Mouse (Mus musculus) limb, embryonic 11.5 days (tissue): Measurements from ENCODE around the gene Fgfr2. TPM values are rescaled to one million over a fixed set of nuclear protein-coding genes. Genes with fewer than 3 reads are reported as not detected.

Experiments used
- ATAC-seq: fragments of 200-750 bp; cut with Nextera tagmentation; 2 replicates; pipeline ENCODE4 v1.8.0; 2017; ENCODE audit warnings: low read depth; ENCODE audit not compliant: insufficient number of reproducible peaks, low FRiP score, low TSS enrichment
- DNase-seq: peaks from one replicate; pipeline ENCODE4 v3.0.0-alpha.2; 2015; ENCODE audit warnings: low spot score
- H3K27ac ChIP-seq: fragments of 300-500 bp; sonication (generic); replicated peaks from 2 replicates; pipeline ENCODE4 v1.5.1; 2014; ENCODE audit warnings: low read depth, mild to moderate bottlenecking, low read length
- H3K27me3 ChIP-seq: fragments of 300-500 bp; sonication (generic); 2 replicates; pipeline ENCODE4 v1.6.1; 2014; ENCODE audit warnings: mild to moderate bottlenecking, low read length, mixed read lengths; ENCODE audit not compliant: control insufficient read depth, insufficient read depth
- H3K36me3 ChIP-seq: fragments of 300-500 bp; sonication (generic); 2 replicates; pipeline ENCODE4 v1.6.1; 2014; ENCODE audit warnings: mild to moderate bottlenecking, low read length, moderate library complexity, mixed read lengths; ENCODE audit not compliant: control insufficient read depth, insufficient read depth
- H3K4me1 ChIP-seq: fragments of 300-500 bp; sonication (generic); 2 replicates; pipeline ENCODE4 v1.6.1; 2014; ENCODE audit warnings: low read length, mixed read lengths; ENCODE audit not compliant: control insufficient read depth, insufficient read depth
- H3K4me2 ChIP-seq: fragments of 300-500 bp; sonication (generic); 2 replicates; pipeline ENCODE4 v1.6.1; 2014; ENCODE audit warnings: low read depth, mild to moderate bottlenecking, moderate library complexity; ENCODE audit not compliant: severe bottlenecking
- H3K4me3 ChIP-seq: fragments of 300-500 bp; sonication (generic); 2 replicates; pipeline ENCODE4 v1.5.1; 2014; ENCODE audit warnings: low read depth, low read length
- H3K9ac ChIP-seq: fragments of 300-500 bp; sonication (generic); 2 replicates; pipeline ENCODE4 v1.6.1; 2014; ENCODE audit warnings: mild to moderate bottlenecking, low read length
- H3K9me3 ChIP-seq: fragments of 300-500 bp; sonication (generic); 2 replicates; pipeline ENCODE4 v1.6.1; 2016; ENCODE audit warnings: low read length; ENCODE audit not compliant: control insufficient read depth
- WGBS: fragments of 180-500 bp; shearing (Covaris S2); extraction: QIAGEN DNeasy Blood & Tissue Kit; methylation state at CpG from one replicate; pipeline ENCODE4 v1.1.7; 2014; 5-methylcytosine and 5-hydroxymethylcytosine counted together
- polyA plus RNA-seq: library from polyadenylated mRNA; unstranded; fragments of >200 nt; fragmentation: Nextera tagmentation; extraction: Ambion mirVana; gene quantifications from 2 replicates; pipeline ENCODE4 v1.2.1, GENCODE M21; 2014

Fgfr2 gene
- polyA plus RNA-seq, 1 experiment from 2014 or later = 60.1 TPM

DNA sequence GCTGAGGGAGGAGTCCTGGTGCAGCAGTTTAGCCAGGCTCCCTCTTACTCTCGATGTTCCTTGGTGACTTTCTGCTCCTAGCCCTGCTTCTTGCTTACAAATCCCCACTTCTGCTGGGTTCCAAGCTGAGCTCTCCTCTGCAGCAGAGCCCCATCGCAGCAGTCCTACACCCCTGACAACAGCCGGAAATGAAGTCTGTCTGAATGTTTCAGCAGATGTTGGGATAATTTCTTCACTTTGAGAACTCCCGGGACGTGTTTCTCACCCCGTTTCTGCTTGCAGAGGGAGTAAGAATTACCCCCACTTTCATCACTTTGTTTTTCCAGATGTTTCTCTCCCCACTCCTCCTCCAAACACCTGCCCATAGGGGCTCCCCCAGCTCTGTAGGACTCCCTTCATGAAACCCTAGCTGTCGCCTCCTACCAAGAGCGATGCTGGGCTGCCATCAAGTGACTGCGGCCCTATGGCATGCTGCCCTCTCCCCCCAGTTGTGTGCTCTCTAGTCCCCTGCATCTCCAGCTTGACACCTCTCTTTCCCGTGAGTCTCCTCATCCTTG lies 873.5 kb downstream of the Fgfr2 start:
- ATAC-seq (no peak), DNase-seq (no peak)
- WGBS = 55% methylated on average over 10 of the region's 10 CpGs
- Histone ChIP-seq H3K9me3 (no peaks in the 10 kb centered on the region), H3K4me3 (no peak overlapping the region), H3K4me2 (no peak overlapping the region), H3K27me3 (no peaks in the 10 kb centered on the region), H3K9ac (no peak overlapping the region), H3K4me1 (peaks cover 17% of the 10 kb centered on the region), H3K27ac (no peak overlapping the region), H3K36me3 (no peaks in the 10 kb centered on the region)

DNA sequence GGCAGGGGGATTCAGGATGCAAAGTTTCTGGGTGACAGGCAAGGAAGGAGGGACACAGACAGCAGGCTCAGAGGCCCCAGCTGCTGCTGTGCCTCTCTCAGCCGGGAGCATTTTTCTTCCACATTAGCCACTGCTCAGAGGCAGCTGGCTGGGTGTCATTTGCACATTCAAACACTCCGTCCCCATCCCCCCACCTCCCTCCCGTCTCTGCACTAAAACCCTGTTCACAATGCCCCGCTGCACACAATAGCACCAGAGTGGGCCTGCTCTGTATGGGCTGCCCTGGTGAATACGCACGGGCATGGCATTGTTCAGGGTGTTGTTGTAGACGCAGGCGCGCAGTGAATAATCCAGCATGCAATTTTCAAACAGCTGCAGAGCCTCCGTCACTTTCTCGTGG lies 875.6 kb downstream of the Fgfr2 start:
- no peak overlapping the region for H3K27ac ChIP-seq
- H3K9me3 ChIP-seq = no peaks in the 10 kb centered on the region
- peaks cover 17% of the 10 kb centered on the region for H3K4me1 ChIP-seq
- no peaks in the 10 kb centered on the region for H3K27me3 ChIP-seq
- peak; percentile 81; the same call in 1 of the 2 replicates for ATAC-seq
- peak; percentile 59 for DNase-seq
- H3K4me2 ChIP-seq = no peak overlapping the region
- H3K9ac ChIP-seq = no peak overlapping the region; the same call in 1 of the 2 replicates
- H3K4me3 ChIP-seq = no peak overlapping the region
- WGBS = 23% methylated on average over 11 of the region's 11 CpGs
- H3K36me3 ChIP-seq = no peaks in the 10 kb centered on the region

DNA sequence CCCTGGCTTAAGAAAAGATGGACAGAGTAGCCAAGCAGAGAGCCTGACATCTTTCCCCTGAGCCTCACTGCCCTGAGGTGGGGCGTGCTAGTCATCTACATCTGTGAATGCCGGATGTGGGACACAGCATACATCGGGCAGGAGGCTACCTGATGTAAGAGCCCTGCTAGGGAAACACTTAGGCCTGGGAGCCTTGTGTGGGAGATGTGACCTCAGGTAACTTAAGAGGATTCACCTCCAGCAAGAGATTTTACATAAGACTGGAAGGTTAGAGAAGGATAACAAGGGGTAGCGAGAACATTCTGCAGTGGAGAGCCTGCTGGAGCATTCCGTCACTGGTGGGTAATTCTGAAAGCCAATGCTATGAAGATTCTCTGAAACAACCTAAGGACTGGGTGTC lies 876.1 kb downstream of the Fgfr2 start:
- Histone ChIP-seq H3K27me3 (no peaks in the 10 kb centered on the region), H3K9ac (no peak overlapping the region; the same call in 1 of the 2 replicates), H3K27ac (no peak overlapping the region), H3K4me1 (peaks cover 17% of the 10 kb centered on the region), H3K4me2 (no peak overlapping the region), H3K4me3 (no peak overlapping the region), H3K36me3 (no peaks in the 10 kb centered on the region), H3K9me3 (no peaks in the 10 kb centered on the region)
- 67% methylated on average over 5 of the region's 5 CpGs for WGBS
- ATAC-seq (no peak), DNase-seq (no peak)

DNA sequence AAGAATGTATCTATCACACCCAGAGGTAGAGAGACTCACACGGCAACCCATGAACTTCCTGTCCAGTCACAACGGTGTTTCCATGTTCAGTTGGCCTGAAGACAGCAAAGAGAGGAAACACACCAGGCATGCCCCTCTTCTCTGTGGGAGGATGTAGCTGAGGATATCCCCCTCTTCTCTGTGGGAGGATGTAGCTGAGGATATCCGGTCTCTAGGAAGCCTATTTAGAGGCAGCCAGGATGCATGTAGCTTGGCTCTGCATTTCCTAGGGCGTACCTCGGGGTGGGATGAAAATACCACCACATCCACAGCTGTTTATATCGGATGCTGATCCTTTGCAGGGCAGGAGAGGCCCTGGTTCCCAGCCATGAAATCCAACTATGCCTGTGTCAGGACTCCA lies 877.4 kb downstream of the Fgfr2 start:
- H3K4me3 ChIP-seq = no peak overlapping the region
- H3K27ac ChIP-seq = no peak overlapping the region
- H3K4me2 ChIP-seq = no peak overlapping the region
- no peaks in the 10 kb centered on the region for H3K9me3 ChIP-seq
- H3K9ac ChIP-seq = no peak overlapping the region
- H3K4me1 ChIP-seq = peaks cover 17% of the 10 kb centered on the region
- H3K36me3 ChIP-seq = no peaks in the 10 kb centered on the region
- WGBS = 91% methylated on average over 6 of the region's 6 CpGs
- no peak for DNase-seq
- no peak for ATAC-seq
- no peaks in the 10 kb centered on the region for H3K27me3 ChIP-seq

DNA sequence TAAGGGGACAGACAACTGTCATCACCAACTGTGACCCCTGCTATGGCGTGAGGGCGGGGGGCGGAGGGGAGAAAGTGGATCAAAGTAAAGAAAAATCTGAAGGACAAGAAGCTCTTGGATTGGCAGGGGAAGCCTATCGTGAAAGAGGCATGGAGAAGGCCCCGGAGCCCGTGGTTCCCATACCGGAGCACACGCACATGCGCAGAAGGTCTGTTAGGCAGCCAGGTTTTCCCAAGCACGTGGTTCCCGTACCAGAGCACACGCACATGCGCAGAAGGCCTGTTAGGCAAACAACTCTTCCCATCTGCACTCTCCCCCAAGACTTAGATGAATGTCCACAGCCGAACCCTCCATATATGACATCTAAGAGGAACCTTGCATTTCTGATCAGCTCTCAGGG lies 878.5 kb downstream of the Fgfr2 start:
- H3K36me3 ChIP-seq = no peaks in the 10 kb centered on the region
- no peak overlapping the region for H3K9ac ChIP-seq
- no peaks in the 10 kb centered on the region for H3K9me3 ChIP-seq
- H3K4me2 ChIP-seq = no peak overlapping the region
- 91% methylated on average over 14 of the region's 14 CpGs for WGBS
- DNase-seq (no peak), ATAC-seq (no peak)
- no peak overlapping the region for H3K4me3 ChIP-seq
- H3K4me1 ChIP-seq = peaks cover 14% of the 10 kb centered on the region
- no peaks in the 10 kb centered on the region for H3K27me3 ChIP-seq
- H3K27ac ChIP-seq = no peak overlapping the region

DNA sequence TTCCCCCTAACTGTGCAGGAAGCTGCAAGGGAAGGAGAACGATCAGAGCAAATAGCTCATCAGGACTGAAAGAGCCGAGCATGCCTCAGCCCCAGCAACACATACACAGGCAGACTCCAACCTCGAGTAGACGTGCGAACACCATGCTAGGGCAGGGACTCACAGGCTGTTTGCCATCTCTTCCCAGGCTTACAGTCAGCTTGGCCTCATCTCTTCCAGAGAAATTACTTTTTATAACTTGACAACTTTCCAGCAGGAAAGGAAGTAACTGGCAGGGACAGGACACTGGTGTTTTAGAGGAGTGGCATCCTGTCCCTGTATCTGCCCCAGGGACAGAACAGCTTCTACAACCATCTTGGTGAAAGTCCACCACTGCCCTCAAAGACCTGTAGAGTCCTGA lies 879.9 kb downstream of the Fgfr2 start:
- Histone ChIP-seq H3K9me3 (no peaks in the 10 kb centered on the region), H3K4me2 (no peak overlapping the region), H3K4me3 (no peak overlapping the region), H3K36me3 (peaks cover 2% of the 10 kb centered on the region; the same call in 1 of the 2 replicates), H3K4me1 (peaks cover 6% of the 10 kb centered on the region), H3K9ac (no peak overlapping the region), H3K27ac (no peak overlapping the region), H3K27me3 (no peaks in the 10 kb centered on the region)
- no peak for DNase-seq
- WGBS = 88% methylated on average over 5 of the region's 5 CpGs
- no peak for ATAC-seq

DNA sequence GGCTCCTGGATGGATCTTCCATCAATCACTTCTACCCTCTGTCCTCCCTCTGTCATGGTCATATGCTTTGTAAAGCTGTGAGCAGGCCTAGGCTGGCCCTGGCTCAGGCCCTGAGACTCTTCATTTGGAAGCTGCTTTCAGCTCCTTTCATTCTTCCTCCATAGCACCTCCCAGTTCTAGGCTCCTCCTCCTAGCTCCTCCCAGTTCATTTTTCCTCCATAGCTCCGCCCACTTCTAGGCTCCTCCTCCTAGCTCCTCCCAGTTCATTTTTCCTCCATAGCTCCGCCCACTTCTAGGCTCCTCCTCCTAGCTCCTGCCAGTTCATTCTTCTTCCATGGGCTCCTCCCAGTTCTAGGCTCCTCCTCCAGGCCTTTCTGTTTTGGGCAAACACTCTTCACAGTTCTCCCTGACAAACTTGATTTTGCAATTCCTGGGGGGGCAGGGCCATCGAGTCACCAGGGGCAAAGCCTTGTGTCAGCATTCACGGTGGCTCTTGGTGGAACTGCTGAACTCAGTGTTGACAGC lies 880.5 kb downstream of the Fgfr2 start:
- Histone ChIP-seq H3K27ac (no peak overlapping the region), H3K4me1 (0 out of 2 replicates have a peak, but pooled peaks cover 4% of the 10 kb centered on the region), H3K9me3 (no peaks in the 10 kb centered on the region), H3K36me3 (peaks cover 2% of the 10 kb centered on the region; the same call in 1 of the 2 replicates), H3K4me3 (no peak overlapping the region), H3K4me2 (no peak overlapping the region), H3K9ac (no peak overlapping the region), H3K27me3 (no peaks in the 10 kb centered on the region)
- 37% methylated on average over 4 of the region's 4 CpGs for WGBS
- ATAC-seq (no peak), DNase-seq (no peak)

DNA sequence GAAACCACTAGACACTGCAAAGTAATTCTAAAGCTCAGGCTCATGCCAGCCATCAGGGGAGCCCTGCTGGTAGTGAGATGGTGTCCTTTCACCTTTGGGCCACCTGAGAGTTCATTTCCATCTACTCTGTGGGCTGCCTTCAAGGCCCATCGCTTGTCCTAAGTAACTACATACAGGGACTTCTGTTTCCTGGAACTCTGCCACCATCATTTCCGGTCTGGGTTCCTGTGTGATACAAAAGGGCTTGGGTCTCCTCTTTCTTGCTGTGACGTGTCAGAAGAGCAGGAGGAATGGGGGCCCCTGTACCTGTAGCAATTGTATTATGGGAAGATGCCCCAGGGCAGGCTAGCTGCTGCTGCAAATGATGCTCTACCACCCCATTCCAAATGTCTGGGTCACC lies 884.2 kb downstream of the Fgfr2 start:
- Histone ChIP-seq H3K27ac (no peak overlapping the region), H3K4me3 (no peak overlapping the region), H3K9me3 (no peaks in the 10 kb centered on the region), H3K36me3 (peaks cover 2% of the 10 kb centered on the region; the same call in 1 of the 2 replicates), H3K9ac (no peak overlapping the region), H3K27me3 (no peaks in the 10 kb centered on the region), H3K4me2 (no peak overlapping the region), H3K4me1 (no peaks in the 10 kb centered on the region)
- no peak for ATAC-seq
- no peak for DNase-seq
- 93% methylated on average over 3 of the region's 3 CpGs for WGBS

DNA sequence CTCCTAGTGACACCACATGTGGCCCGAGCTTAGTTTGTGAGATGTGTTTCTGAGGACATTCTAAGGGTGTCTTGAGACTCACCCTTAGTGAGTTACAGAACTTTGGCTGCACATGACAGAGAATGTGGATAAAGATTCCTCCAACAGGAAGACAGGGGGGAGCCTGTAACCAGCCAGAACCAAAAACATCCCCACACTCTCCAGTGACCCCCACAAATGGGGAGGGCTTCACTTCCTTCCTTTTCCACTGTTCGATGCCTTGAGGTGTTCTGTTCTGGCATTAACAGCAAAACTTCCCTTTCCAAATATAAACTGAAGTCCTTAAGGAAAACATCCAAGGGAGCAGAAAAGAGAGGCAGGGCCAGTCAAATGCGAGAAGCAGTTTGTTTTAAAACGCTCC lies 886.0 kb downstream of the Fgfr2 start:
- Histone ChIP-seq H3K27me3 (no peaks in the 10 kb centered on the region), H3K4me1 (no peaks in the 10 kb centered on the region), H3K9me3 (no peaks in the 10 kb centered on the region), H3K27ac (no peak overlapping the region), H3K4me3 (no peak overlapping the region), H3K9ac (no peak overlapping the region), H3K36me3 (peaks cover 2% of the 10 kb centered on the region; the same call in 1 of the 2 replicates), H3K4me2 (no peak overlapping the region)
- no peak for ATAC-seq
- no peak for DNase-seq
- WGBS = 78% methylated on average over 4 of the region's 4 CpGs
